Mouse (Mus musculus) NIH3T3 (cell line): Measurements from ENCODE around the gene Kbtbd12.

Experiments
- DNase-seq: peaks from one replicate; pipeline ENCODE4 v3.0.0-alpha.2; 2012; ENCODE audit warnings: low read depth

The Kbtbd12 gene

GRCm38 (mm10) chr6:88626912-88627311 is 10.8 kb downstream of the Kbtbd12 start:
- no peak for DNase-seq

DNA sequence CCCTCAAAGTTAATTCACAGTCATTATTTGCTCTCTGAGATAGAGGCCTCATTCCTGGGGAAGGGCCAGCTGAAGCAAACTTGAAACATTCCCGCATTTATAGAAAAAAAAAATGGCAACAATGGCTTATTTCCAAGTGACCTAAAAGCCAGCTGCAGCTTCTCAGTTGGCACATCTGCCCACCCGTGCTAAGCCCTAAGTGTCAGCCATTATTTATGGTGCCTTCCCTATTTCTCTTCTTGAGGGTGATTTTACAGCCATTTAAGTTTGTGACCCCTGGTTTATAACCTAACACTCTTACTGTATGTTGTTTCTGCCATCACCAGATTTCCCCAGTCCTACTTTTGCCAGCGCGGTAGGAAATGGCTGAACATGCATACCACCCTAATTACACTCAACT is 11.3 kb downstream of the Kbtbd12 start:
- DNase-seq, result no peak

DNA sequence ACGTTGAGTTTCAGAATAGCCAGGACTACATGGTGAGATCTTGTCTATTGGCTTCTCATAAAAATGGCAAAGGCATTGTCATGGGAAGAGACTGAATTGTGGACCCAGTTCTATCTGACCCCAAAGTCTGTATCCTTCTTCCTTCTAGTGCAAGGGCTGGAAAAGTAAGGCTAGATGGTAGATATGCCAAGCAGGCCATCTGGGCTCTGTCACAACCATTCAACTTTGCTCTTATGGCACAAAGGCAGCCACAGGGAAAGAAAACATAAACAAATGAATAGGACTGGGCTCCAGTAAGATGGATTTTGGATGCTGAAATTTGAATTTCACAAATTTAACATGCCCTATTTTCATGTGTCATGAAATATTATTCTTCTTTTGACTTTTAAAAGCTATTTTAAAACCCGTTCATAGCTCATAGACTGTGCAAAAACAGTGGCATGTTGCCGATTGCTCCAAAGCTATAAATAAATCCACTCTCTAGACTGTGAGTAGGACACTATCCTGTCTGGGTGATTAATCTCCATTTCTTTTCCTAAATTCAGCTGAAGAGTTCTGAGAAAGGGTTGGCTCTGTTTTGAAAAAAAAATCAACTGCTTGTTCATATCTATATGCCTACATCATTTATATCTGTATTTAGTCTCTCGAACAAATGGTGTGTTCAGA is 15.8 kb downstream of the Kbtbd12 start:
- DNase-seq, result no peak

GRCm38 (mm10) chr6:88619542-88619941 is 18.2 kb downstream of the Kbtbd12 start:
- no peak for DNase-seq

GRCm38 (mm10) chr6:88615352-88615751 is 22.4 kb downstream of the Kbtbd12 start:
- no peak for DNase-seq

GRCm38 (mm10) chr6:88606417-88606816 is 31.3 kb downstream of the Kbtbd12 start:
- no peak for DNase-seq

DNA sequence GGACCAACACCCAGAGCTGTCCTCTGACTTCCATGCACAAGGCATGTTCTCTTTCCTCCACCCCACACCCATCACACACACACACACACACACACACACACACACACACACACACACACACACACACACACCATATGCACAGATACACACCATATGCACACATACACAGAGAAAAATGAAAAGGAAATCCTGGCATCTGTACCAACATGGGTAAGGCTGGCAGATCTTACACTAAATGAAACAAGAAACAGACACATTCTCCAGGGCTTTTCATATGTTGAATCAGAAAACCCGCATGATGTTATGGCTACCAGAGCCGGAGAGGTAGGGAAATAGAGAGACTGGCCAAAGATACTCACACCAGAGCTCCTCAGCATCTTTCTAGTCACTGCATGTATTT is 32.0 kb downstream of the Kbtbd12 start:
- DNase-seq, result no peak

DNA sequence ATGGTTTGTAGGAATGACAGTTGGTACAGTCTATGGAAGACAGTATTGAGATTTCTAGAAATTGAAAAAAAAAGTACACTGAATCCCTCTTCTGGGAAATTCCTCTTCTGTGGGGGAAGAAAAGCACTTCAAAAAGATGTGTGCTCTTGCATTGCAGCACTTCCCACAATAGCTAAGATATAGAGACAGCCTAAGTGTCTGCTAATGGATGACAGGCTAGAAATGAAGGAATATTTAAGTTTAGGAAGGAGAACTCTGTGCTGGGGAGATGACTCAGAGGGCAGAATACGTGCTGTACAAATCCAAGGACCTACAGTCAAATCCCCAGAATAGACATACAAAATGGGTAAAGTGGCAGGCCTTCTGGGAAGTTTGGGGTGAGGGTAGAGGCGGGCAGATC is 32.5 kb downstream of the Kbtbd12 start:
- DNase-seq, result no peak

GRCm38 (mm10) chr6:88596108-88596507 is 41.6 kb downstream of the Kbtbd12 start:
- no peak for DNase-seq

DNA sequence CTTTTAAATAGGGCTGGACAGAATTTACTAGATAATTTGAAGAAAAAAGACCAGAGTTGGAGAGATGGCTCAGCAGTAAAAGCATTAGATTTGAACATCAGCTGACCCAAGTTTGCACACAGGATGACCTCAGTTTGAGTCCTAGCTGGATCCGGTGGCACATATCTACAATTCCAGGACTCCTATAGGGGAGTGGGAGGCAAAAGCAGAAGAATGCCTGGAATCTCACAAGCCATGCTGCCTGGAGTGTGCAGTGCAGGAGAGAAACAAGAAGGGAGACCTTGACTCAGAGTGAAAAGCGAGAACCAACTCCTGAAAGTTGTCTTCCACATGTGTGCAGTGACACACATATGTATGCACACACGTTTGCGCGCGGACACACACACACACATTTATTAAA is 45.4 kb downstream of the Kbtbd12 start:
- no peak for DNase-seq

GRCm38 (mm10) chr6:88590231-88590630 is 47.5 kb downstream of the Kbtbd12 start:
- DNase-seq, result no peak

GRCm38 (mm10) chr6:88589517-88589916 is 48.2 kb downstream of the Kbtbd12 start:
- peak; percentile 44 for DNase-seq

DNA sequence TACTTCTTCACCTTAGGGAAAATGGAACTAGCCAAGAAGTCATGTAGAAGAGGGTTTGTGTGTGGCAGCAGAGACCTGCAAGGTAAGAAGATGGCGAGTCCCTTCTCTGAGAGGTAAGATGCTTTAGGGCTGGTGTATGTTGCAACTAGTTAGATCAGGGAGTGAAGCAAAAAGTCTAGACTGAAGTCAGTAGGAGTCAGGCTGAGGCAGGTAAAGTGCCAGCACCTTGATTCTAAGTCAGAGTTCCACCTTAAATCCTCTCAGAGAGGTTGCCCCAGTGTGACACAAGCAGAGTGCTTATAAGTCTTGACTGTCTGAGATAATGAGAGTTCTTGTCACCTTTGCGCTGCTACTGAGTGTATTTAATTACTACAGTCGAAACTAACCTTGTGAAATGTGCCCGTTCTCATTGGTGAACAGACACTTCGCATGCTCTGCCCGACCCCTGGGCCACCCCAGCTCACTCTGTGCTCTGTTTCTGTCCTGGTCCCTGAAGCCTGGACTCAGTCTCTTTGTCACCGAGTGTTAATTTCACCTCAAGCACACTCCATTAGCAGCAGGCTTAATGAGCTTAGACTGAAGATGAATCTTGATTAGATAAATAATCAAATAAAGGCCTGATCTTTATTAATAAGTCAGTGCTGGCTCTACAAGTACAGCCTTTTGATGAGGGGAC is 49.0 kb downstream of the Kbtbd12 start:
- DNase-seq, result no peak

DNA sequence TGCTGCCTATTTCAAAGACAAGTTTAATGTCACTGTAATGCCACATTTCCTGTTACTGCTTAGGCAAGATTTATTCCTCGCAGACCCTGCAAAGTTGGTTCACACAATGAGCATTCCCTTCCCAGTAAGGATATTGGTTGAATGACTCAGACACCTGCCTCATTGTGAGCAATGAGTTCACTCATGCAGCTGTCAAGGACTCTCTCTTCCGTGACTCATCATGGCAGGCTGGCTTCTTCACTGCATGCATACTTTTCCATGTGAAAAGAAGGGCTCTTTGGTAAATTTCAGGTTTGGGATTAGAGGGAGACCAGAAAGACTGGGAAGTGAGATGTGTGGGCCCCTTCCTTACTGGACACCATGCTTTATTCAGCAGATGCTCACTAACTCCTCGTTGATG is 50.7 kb downstream of the Kbtbd12 start:
- peak; percentile 22 for DNase-seq

DNA sequence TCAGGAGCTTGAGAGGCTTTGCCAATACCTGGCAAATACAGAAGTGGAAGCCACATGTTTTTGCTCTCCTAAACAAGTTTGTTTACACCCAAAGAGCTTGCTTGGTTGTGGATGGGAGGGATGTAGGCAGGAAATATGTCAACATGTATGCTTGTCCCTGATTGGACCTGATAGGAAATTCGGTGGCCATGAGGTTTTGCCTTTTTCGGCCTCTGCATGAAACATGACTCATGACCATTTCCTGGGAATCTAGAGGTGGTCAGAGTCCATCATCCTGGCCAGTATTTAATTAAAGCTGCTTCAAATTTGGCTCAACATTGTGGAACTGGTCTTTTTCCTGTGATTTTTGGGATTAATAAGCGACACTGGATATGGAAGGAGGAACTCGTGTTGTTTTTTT is 53.8 kb downstream of the Kbtbd12 start:
- no peak for DNase-seq

DNA sequence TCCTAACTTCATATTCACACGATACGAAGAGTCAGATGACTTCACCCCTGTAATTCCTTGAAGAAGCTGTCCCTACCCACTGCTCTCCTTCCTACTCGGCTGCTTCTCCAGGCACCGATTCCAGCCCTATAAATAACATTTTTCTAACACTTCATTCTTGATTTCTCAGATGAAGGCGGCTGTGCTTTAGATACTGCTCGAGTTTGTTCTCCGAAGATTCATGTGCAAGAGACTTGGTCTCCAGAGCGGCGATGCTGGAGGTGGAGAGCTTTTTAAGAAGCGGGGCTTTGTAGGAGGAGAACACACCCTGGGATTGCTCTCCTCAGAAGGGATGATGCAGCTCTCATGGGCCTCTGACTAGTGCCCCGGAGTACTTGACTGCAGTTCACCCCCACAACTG is 61.3 kb downstream of the Kbtbd12 start:
- no peak for DNase-seq

GRCm38 (mm10) chr6:88566676-88567075 is 71.1 kb downstream of the Kbtbd12 start:
- no peak for DNase-seq

DNA sequence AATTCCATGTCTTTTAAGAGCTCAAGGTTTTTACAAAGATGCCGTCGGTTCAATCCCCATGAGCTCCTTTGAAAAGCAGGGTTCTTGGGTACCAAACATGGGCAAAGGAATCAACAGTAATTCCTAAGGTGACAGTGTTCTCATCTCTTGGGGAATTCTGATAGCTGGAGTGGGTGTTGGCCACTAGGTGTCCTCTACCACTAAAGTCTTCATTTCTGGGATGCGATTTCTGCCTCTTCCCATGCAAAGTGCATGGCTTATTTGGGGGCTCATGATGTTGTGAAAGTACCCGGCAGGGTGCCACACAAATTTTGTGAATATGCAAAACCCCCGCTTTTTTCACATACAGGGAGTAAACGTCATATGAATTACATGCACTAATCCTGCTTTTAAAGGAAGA is 72.7 kb downstream of the Kbtbd12 start:
- DNase-seq, result peak; percentile 43

DNA sequence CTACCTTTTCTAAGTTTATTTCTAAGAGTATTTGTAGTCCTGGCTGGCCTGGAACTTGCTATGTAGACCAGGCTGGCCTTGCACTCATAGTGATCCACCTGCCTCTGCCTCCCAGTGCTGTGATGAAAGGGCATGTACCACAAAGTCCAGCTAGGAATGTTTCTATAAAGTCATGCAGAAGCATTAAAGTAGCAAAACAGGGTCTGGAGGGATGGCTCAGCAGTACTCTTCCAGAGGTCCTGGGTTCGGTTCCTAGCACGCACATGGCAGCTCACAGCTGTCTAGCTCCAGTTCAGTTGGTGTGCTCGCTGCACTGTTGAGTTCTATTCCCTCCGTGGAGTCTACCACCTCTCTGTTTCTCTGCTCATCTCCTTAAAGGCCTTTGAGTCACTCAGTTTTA is 77.6 kb downstream of the Kbtbd12 start:
- no peak for DNase-seq

DNA sequence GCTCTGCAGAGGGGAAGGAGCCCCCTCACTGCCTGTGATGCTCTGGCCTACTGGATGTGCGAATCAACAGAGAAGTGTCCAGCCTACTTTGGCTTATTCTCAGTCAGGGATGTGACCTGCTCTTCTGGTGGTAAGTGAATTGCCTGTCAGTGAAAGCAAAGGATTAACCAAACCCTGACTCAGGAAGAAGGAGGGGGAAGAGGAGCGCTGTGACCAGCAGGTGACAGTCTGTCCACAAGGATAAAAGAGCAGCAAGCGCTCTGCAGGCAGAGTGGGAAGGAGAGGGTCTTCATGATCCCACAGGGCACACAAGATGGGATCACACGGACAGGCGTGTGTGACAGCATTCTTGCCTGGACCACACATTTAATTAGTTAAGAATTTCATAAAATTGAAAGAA is 78.1 kb downstream of the Kbtbd12 start:
- no peak for DNase-seq

GRCm38 (mm10) chr6:88558076-88558475 is 79.7 kb downstream of the Kbtbd12 start:
- no peak for DNase-seq

DNA sequence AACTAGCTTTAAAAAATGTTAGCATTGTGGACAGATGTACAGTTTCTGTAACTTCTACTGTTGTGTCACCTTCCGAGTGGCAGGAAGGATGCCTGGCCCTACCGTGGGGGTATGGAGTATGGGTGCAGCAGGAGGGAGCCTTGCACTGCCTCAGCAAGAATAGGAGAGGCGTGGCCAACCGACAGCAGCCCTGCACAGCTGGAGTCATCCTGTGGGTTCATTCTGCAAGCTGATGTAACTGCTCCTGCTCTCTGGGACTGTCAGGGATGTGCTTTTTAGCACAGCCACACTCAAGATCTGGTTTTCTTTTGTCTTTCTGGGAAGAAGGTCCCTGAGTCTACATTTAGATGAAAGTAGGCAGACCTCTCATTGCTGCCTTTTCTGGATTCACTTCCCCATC is 80.2 kb downstream of the Kbtbd12 start:
- DNase-seq, result no peak

- DNase-seq, result no peak
These were observed 87.8 kb downstream of the Kbtbd12 start for GRCm38 (mm10) chr6:88549916-88550315.
